Mouse (Mus musculus) neural tube, embryonic 13.5 days (tissue): ENCODE measurements around the gene Jag2. TPM values are rescaled to one million over a fixed set of nuclear protein-coding genes. Genes with fewer than 3 reads are reported as not detected.
A peak's percentile ranks its signal among the peaks of the same experiment; 100 is the strongest.

Experiments
- ATAC-seq: fragments of 200-750 bp; cut with Nextera tagmentation; 2 replicates; pipeline ENCODE4 v1.8.0; 2017; ENCODE audit warnings: low read depth, mild to moderate bottlenecking, moderate TSS enrichment, moderate library complexity
- H3K27ac ChIP-seq: fragments of 300-500 bp; sonication (generic); replicated peaks from 2 replicates; pipeline ENCODE4 v1.5.1; 2015; ENCODE audit warnings: moderate library complexity, mild to moderate bottlenecking, inconsistent platforms
- H3K27me3 ChIP-seq: fragments of 300-500 bp; sonication (generic); 2 replicates; pipeline ENCODE4 v1.6.1; 2015; ENCODE audit warnings: mild to moderate bottlenecking, inconsistent platforms
- H3K36me3 ChIP-seq: fragments of 300-500 bp; sonication (generic); 2 replicates; pipeline ENCODE4 v1.6.1; 2015; ENCODE audit warnings: mild to moderate bottlenecking, inconsistent platforms
- H3K4me1 ChIP-seq: fragments of 300-500 bp; sonication (generic); replicated peaks from 2 replicates; pipeline ENCODE4 v1.6.1; 2015; ENCODE audit warnings: inconsistent platforms
- H3K4me2 ChIP-seq: fragments of 300-500 bp; sonication (generic); 2 replicates; pipeline ENCODE4 v1.6.1; 2015; ENCODE audit warnings: inconsistent platforms, mild to moderate bottlenecking, moderate library complexity
- H3K4me3 ChIP-seq: fragments of 300-500 bp; sonication (generic); 2 replicates; pipeline ENCODE4 v1.5.1; 2015; ENCODE audit warnings: mild to moderate bottlenecking, inconsistent platforms
- H3K9ac ChIP-seq: fragments of 300-500 bp; sonication (generic); 2 replicates; pipeline ENCODE4 v1.6.1; 2015; ENCODE audit warnings: moderate library complexity, mild to moderate bottlenecking, inconsistent platforms
- H3K9me3 ChIP-seq: fragments of 300-500 bp; sonication (generic); 2 replicates; pipeline ENCODE4 v1.6.1; 2016; ENCODE audit warnings: inconsistent platforms
- WGBS: fragments of 180-500 bp; shearing (Covaris S2); methylation state at CpG from one replicate; pipeline ENCODE4 v1.1.7; 2015; 5-methylcytosine and 5-hydroxymethylcytosine counted together
- polyA plus RNA-seq: library from polyadenylated mRNA; unstranded; fragments of >200 nt; fragmentation: Nextera tagmentation; extraction: Ambion mirVana; gene quantifications from 2 replicates; pipeline ENCODE4 v1.2.1, GENCODE M21; 2015

The Jag2 gene
- polyA plus RNA-seq, 1 experiment from 2014 or later, result 8.6 TPM

- Histone ChIP-seq H3K27ac (no peak overlapping the region), H3K27me3 (no peaks in the 10 kb centered on the region), H3K4me3 (no peak overlapping the region), H3K9me3 (no peaks in the 10 kb centered on the region), H3K4me2 (no peak overlapping the region), H3K9ac (0 out of 2 replicates have a peak overlapping the region, but pooled peaks have one; percentile 2), H3K4me1 (peaks cover 38% of the 10 kb centered on the region), H3K36me3 (peaks cover 62% of the 10 kb centered on the region)
- peak; percentile 56; the same call in 1 of the 2 replicates for ATAC-seq
- WGBS, result 36% methylated on average over 13 of the region's 13 CpGs
These were observed 14.0 kb downstream of the Jag2 start for GRCm38 (mm10) chr12:112915587-112915986.

DNA sequence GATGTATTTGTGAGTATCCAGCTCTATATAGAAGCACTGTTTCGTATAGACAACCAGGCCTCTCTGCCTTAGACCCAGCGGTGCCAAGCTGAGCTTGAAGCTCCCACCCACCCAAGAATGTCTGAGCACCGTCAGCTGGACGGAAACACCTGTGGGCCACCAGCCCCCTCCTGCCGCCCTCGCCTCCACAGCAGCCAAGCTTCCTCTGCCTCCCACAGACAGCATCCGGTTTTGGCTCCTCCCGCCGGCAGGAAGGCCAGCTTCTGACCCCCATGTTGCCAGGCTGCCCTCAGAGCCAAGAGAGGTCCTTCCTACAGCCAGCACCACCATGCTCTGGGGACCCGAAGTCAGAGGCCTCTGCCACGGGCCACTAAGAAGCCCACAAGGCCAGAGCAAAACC is 15.0 kb downstream of the Jag2 start:
- Histone ChIP-seq H3K9ac (no peak overlapping the region), H3K9me3 (no peaks in the 10 kb centered on the region), H3K4me3 (no peak overlapping the region), H3K4me2 (no peak overlapping the region), H3K4me1 (peaks cover 30% of the 10 kb centered on the region), H3K36me3 (peaks cover 68% of the 10 kb centered on the region), H3K27ac (no peak overlapping the region), H3K27me3 (no peaks in the 10 kb centered on the region)
- no peak for ATAC-seq
- WGBS, result 85% methylated on average over 11 of the region's 11 CpGs

GRCm38 (mm10) chr12:112912951-112913745 is 16.4 kb downstream of the Jag2 start:
- Histone ChIP-seq H3K4me3 (no peak overlapping the region), H3K4me1 (peaks cover 30% of the 10 kb centered on the region), H3K4me2 (no peak overlapping the region), H3K27me3 (no peaks in the 10 kb centered on the region), H3K9me3 (no peaks in the 10 kb centered on the region), H3K36me3 (peaks cover 82% of the 10 kb centered on the region), H3K27ac (no peak overlapping the region), H3K9ac (no peak overlapping the region)
- ATAC-seq, result no peak
- 85% methylated on average over 28 of the region's 28 CpGs for WGBS

GRCm38 (mm10) chr12:112911701-112912100 is 17.9 kb downstream of the Jag2 start:
- H3K4me3 ChIP-seq, result no peak overlapping the region
- H3K9ac ChIP-seq, result no peak overlapping the region
- 94% methylated on average over 17 of the region's 17 CpGs for WGBS
- H3K4me1 ChIP-seq, result peaks cover 23% of the 10 kb centered on the region
- H3K27ac ChIP-seq, result no peak overlapping the region
- H3K27me3 ChIP-seq, result no peaks in the 10 kb centered on the region
- no peak overlapping the region for H3K4me2 ChIP-seq
- no peaks in the 10 kb centered on the region for H3K9me3 ChIP-seq
- H3K36me3 ChIP-seq, result peaks cover 83% of the 10 kb centered on the region
- no peak for ATAC-seq

DNA sequence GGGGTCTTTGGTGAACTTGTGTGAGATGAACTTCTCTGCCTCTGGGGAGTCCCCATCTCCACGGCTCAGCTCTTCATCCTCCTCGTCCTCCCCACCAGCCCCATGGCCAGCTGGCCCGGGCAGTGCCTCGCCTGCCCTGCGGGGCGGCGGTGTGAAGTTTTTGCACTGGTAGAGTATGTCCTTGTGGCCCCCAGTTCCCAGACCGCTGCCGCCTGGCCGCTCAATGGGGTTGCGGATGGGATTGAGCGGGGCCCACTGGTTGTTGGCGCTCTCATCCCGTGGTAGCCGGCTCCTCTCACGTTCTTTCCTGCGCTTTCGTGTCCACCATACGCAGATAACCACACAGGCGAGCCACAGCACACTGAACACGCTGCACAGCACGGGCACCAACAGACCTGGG is 20.6 kb downstream of the Jag2 start:
- Histone ChIP-seq H3K27me3 (no peaks in the 10 kb centered on the region), H3K4me1 (no peaks in the 10 kb centered on the region), H3K4me2 (no peak overlapping the region), H3K9ac (no peak overlapping the region), H3K9me3 (no peaks in the 10 kb centered on the region), H3K36me3 (peaks cover 75% of the 10 kb centered on the region), H3K4me3 (no peak overlapping the region), H3K27ac (no peak overlapping the region)
- WGBS, result 92% methylated on average over 22 of the region's 22 CpGs
- no peak for ATAC-seq

GRCm38 (mm10) chr12:112905001-112905400 is 24.6 kb downstream of the Jag2 start:
- Histone ChIP-seq H3K27me3 (no peaks in the 10 kb centered on the region), H3K4me2 (no peak overlapping the region), H3K27ac (no peak overlapping the region), H3K4me3 (no peak overlapping the region), H3K9ac (no peak overlapping the region), H3K9me3 (no peaks in the 10 kb centered on the region), H3K4me1 (peaks cover 4% of the 10 kb centered on the region; the same call in 1 of the 2 replicates), H3K36me3 (peaks cover 39% of the 10 kb centered on the region)
- 79% methylated on average over 5 of the region's 5 CpGs for WGBS
- ATAC-seq, result no peak

DNA sequence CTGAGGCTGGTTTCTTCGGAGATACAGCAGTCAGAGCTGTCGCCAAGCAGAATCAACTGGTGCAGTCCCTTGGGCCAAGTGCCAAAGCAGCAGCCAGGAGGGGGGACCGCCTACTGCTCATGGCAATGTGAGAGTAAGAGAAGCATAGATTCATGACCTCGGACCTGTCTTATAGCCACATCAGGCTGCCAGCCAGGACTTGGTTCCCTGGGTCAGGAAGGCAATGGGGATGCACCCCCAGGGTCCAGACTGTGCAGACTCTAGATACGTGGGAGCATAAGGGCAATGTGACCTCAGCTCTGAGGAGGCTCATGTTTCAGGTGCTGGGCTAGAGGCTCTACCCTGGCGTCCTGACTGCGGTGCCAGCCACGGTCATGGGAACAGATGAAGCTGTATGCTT is 25.6 kb downstream of the Jag2 start:
- Histone ChIP-seq H3K4me2 (no peak overlapping the region), H3K4me3 (no peak overlapping the region), H3K9me3 (no peaks in the 10 kb centered on the region), H3K4me1 (peaks cover 4% of the 10 kb centered on the region; the same call in 1 of the 2 replicates), H3K27me3 (no peaks in the 10 kb centered on the region), H3K36me3 (peaks cover 29% of the 10 kb centered on the region), H3K9ac (no peak overlapping the region), H3K27ac (no peak overlapping the region)
- 71% methylated on average over 8 of the region's 8 CpGs for WGBS
- ATAC-seq, result no peak

DNA sequence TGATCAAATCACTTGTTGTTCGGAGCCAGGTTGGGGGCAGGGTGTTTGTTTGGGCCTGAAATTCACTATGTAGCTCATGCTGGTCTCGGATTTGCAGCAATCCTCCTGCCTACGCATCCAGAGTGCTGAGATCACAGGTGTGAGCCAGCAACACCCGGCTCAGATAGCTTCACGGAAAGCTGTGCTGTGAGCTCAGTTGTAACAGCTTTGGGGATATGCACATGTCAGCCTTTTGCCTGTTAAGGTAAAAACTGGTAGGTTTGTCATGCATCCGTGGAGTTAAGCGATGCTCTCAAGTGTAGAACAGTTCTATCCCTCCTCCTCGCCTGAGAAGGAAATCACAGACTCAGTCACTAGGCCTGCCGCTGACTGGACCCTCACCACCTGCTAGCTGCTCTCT is 28.9 kb downstream of the Jag2 start:
- H3K4me3 ChIP-seq, result no peak overlapping the region
- ATAC-seq, result no peak
- H3K9me3 ChIP-seq, result no peaks in the 10 kb centered on the region
- H3K27me3 ChIP-seq, result no peaks in the 10 kb centered on the region
- H3K4me1 ChIP-seq, result peaks cover 22% of the 10 kb centered on the region
- H3K4me2 ChIP-seq, result no peak overlapping the region
- peaks cover 13% of the 10 kb centered on the region for H3K36me3 ChIP-seq
- H3K9ac ChIP-seq, result no peak overlapping the region
- no peak overlapping the region for H3K27ac ChIP-seq
- WGBS, result 87% methylated on average over 9 of the region's 9 CpGs

DNA sequence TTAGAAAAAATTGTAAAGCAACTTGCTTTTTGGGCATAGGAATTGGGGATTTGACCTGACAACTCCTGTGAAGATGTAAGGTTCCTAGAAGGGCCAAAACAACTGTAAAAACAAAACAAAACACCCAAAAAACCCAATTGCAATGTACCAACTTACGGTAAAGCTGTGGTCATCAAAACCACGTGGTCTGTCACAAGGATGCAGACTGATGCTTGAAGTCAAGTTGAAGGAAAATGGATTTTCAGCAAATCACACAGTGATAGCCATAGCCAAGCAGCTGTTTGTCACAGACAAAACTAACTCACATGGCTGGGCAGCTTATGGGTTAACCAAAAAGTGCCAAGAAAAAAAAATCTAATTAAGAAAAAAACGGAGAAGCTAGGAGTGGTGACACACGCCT is 30.6 kb downstream of the Jag2 start:
- H3K27me3 ChIP-seq, result no peaks in the 10 kb centered on the region; the same call in 1 of the 2 replicates
- no peak overlapping the region for H3K9ac ChIP-seq
- no peak overlapping the region for H3K27ac ChIP-seq
- WGBS, result 69% methylated on average over 4 of the region's 4 CpGs
- H3K9me3 ChIP-seq, result no peaks in the 10 kb centered on the region
- no peak for ATAC-seq
- peaks cover 27% of the 10 kb centered on the region for H3K4me1 ChIP-seq
- H3K4me2 ChIP-seq, result no peak overlapping the region
- H3K4me3 ChIP-seq, result no peak overlapping the region
- H3K36me3 ChIP-seq, result 0 out of 2 replicates have a peak, but pooled peaks cover 4% of the 10 kb centered on the region

- Histone ChIP-seq H3K27ac (0 out of 2 replicates have a peak overlapping the region, but pooled peaks have one; percentile 6), H3K36me3 (no peaks in the 10 kb centered on the region), H3K4me1 (peaks cover 24% of the 10 kb centered on the region), H3K27me3 (no peaks in the 10 kb centered on the region; the same call in 1 of the 2 replicates), H3K9me3 (no peaks in the 10 kb centered on the region), H3K9ac (no peak overlapping the region), H3K4me3 (no peak overlapping the region), H3K4me2 (peak overlapping the region; percentile 40)
- 50% methylated on average over 12 of the region's 12 CpGs for WGBS
- no peak for ATAC-seq
These were observed 31.2 kb downstream of the Jag2 start for GRCm38 (mm10) chr12:112898351-112898750.

- Histone ChIP-seq H3K27me3 (no peaks in the 10 kb centered on the region; the same call in 1 of the 2 replicates), H3K9me3 (no peaks in the 10 kb centered on the region), H3K4me3 (no peak overlapping the region), H3K36me3 (no peaks in the 10 kb centered on the region), H3K9ac (peak overlapping the region; percentile 18; the same call in 1 of the 2 replicates), H3K27ac (0 out of 2 replicates have a peak overlapping the region, but pooled peaks have one; percentile 6), H3K4me2 (peak overlapping the region; percentile 40), H3K4me1 (peaks cover 24% of the 10 kb centered on the region)
- whole genome bisulfite sequencing, result 26% methylated on average over 16 of the region's 16 CpGs
- ATAC-seq, result peak; percentile 74
These were observed 31.9 kb downstream of the Jag2 start for GRCm38 (mm10) chr12:112897522-112898212.

DNA sequence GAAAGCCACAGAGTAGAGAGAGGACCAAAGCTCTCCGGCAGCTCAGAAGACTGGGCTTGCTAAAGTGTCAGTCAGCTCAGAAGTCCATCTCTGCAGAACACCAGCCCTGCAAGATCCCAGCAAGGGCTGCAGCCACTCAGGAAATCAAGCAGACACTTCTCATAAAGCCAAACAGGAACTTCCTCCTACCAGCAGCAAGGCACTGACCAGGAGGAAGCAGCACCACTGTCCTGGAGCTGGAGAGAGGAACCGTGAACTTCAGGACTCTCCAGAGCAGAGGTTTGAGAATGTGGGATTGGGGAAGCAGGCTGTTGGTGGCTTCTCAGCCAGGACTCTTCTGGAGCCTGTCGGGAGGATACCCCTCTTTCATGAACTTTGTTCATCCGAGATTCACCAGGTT is 34.6 kb downstream of the Jag2 start:
- Histone ChIP-seq H3K36me3 (no peaks in the 10 kb centered on the region), H3K27ac (0 out of 2 replicates have a peak overlapping the region, but pooled peaks have one; percentile 33), H3K4me1 (peaks cover 24% of the 10 kb centered on the region), H3K9me3 (no peaks in the 10 kb centered on the region), H3K9ac (no peak overlapping the region), H3K4me2 (no peak overlapping the region), H3K27me3 (no peaks in the 10 kb centered on the region; the same call in 1 of the 2 replicates), H3K4me3 (no peak overlapping the region)
- 79% methylated on average over 4 of the region's 4 CpGs for WGBS
- ATAC-seq, result no peak
